In genomic region chrX:8013569-8014314, GRCm38 (mm10) we compare ENCODE assay signal across 24 mouse cellular contexts. TPM values are rescaled to one million over a fixed set of nuclear protein-coding genes. Genes with fewer than 3 reads are reported as not detected.
DNase-seq lines count a peak whose midpoint lies in the region; ATAC-seq and TF ChIP-seq lines count a peak whose summit lies in the region.
"Had no signal": no experiment of that assay in that cellular context is flagged by ENCODE, and none has a peak within 500 bp of the region (broad histone marks: within the 10 kb centered on the region; RNA-seq: fewer than 3 reads in every experiment).

No protein-coding gene starts in this region.

- H3K9ac ChIP-seq in forebrain, postnatal 0 days = no peak overlapping the region
- no peak overlapping the region for H3K9ac ChIP-seq in neural tube, embryonic 13.5 days
- H3K9ac ChIP-seq in midbrain, embryonic 13.5 days (replicated peaks) = no peak overlapping the region
- H3K9ac ChIP-seq: embryonic facial prominence, embryonic 12.5 days; heart, embryonic 12.5 days; kidney, embryonic 15.5 days; limb, embryonic 13.5 days had no signal

- no peaks in the 10 kb centered on the region for H3K36me3 ChIP-seq in forebrain, embryonic 10.5 days (replicated peaks)
- no peaks in the 10 kb centered on the region for H3K36me3 ChIP-seq in forebrain, postnatal 0 days (ENCODE audit: insufficient read depth)
- H3K36me3 ChIP-seq in neural tube, embryonic 13.5 days = no peaks in the 10 kb centered on the region
- H3K36me3 ChIP-seq in midbrain, embryonic 13.5 days = no peaks in the 10 kb centered on the region
- H3K36me3 ChIP-seq: embryonic facial prominence, embryonic 12.5 days; heart, embryonic 12.5 days; kidney, embryonic 15.5 days; limb, embryonic 13.5 days had no signal

- no peak overlapping the region for H3K4me2 ChIP-seq in forebrain, postnatal 0 days (ENCODE audit: low read depth)
- H3K4me2 ChIP-seq in neural tube, embryonic 13.5 days = no peak overlapping the region
- H3K4me2 ChIP-seq in midbrain, embryonic 13.5 days (replicated peaks) = no peak overlapping the region
- H3K4me2 ChIP-seq: embryonic facial prominence, embryonic 12.5 days; heart, embryonic 12.5 days; kidney, embryonic 15.5 days; limb, embryonic 13.5 days had no signal

- H3K4me3 ChIP-seq in forebrain, embryonic 10.5 days = no peak overlapping the region
- no peak overlapping the region for H3K4me3 ChIP-seq in forebrain, postnatal 0 days (ENCODE audit: low read depth, low read length)
- no peak overlapping the region for H3K4me3 ChIP-seq in neural tube, embryonic 13.5 days
- no peak overlapping the region for H3K4me3 ChIP-seq in midbrain, embryonic 13.5 days (replicated peaks)
- H3K4me3 ChIP-seq: embryonic facial prominence, embryonic 12.5 days; heart, embryonic 12.5 days; kidney, embryonic 15.5 days; limb, embryonic 13.5 days; myocyte had no signal

- 23% methylated on average over 8 of the region's 8 CpGs for WGBS in forebrain, embryonic 10.5 days
- WGBS in forebrain, postnatal 0 days = 30% methylated on average over 7 of the region's 8 CpGs
- 18% methylated on average over 7 of the region's 8 CpGs for WGBS in neural tube, embryonic 13.5 days
- WGBS in midbrain, embryonic 13.5 days = 23% methylated on average over 6 of the region's 8 CpGs

- H3K4me1 ChIP-seq in forebrain, embryonic 10.5 days = peaks cover 19% of the 10 kb centered on the region
- H3K4me1 ChIP-seq in forebrain, postnatal 0 days (ENCODE audit: insufficient read depth) = no peaks in the 10 kb centered on the region
- H3K4me1 ChIP-seq in neural tube, embryonic 13.5 days (replicated peaks) = no peaks in the 10 kb centered on the region; the same call in 1 of the 2 replicates
- no peaks in the 10 kb centered on the region for H3K4me1 ChIP-seq in midbrain, embryonic 13.5 days (replicated peaks)
- H3K4me1 ChIP-seq: embryonic facial prominence, embryonic 12.5 days; heart, embryonic 12.5 days; kidney, embryonic 15.5 days; limb, embryonic 13.5 days had no signal

- intact Hi-C loops in left cerebral cortex, postnatal 25 days (cut with DNase I) = no loop called here

- TF ChIP-seq CTCF in forebrain, postnatal 0 days (IDR thresholded peaks at IDR 0.05; ENCODE audit: low read depth) = no peak

- H3K27me3 ChIP-seq in forebrain, embryonic 10.5 days (ENCODE audit: poor library complexity, severe bottlenecking) = no peaks in the 10 kb centered on the region
- no peaks in the 10 kb centered on the region for H3K27me3 ChIP-seq in forebrain, postnatal 0 days (ENCODE audit: insufficient read depth, low read length)
- no peaks in the 10 kb centered on the region for H3K27me3 ChIP-seq in neural tube, embryonic 13.5 days
- H3K27me3 ChIP-seq in midbrain, embryonic 13.5 days = no peaks in the 10 kb centered on the region
- H3K27me3 ChIP-seq: CH12.LX; embryonic facial prominence, embryonic 12.5 days; heart, embryonic 12.5 days; kidney, embryonic 15.5 days; limb, embryonic 13.5 days had no signal

- H3K9me3 ChIP-seq in forebrain, embryonic 10.5 days = no peaks in the 10 kb centered on the region
- H3K9me3 ChIP-seq in forebrain, postnatal 0 days (ENCODE audit: low read length) = no peaks in the 10 kb centered on the region
- no peaks in the 10 kb centered on the region for H3K9me3 ChIP-seq in neural tube, embryonic 13.5 days
- H3K9me3 ChIP-seq in midbrain, embryonic 13.5 days = no peaks in the 10 kb centered on the region
- H3K9me3 ChIP-seq: embryonic facial prominence, embryonic 12.5 days; heart, embryonic 12.5 days; kidney, embryonic 15.5 days; limb, embryonic 13.5 days had no signal

- no peak; the same call in 1 of the 2 replicates for ATAC-seq in forebrain, postnatal 0 days
- peak; percentile 36; the same call in 1 of the 2 replicates for ATAC-seq in neural tube, embryonic 13.5 days (ENCODE audit: low read depth)
- ATAC-seq in midbrain, embryonic 13.5 days = peak; percentile 72
- ATAC-seq: intestine, embryonic 16.5 days had no signal

- peak overlapping the region; percentile 77 for H3K27ac ChIP-seq in forebrain, embryonic 10.5 days
- H3K27ac ChIP-seq in forebrain, postnatal 0 days (ENCODE audit: low read depth, low read length) = no peak overlapping the region
- H3K27ac ChIP-seq in neural tube, embryonic 13.5 days (replicated peaks) = no peak overlapping the region
- peak overlapping the region; percentile 53; the same call in 1 of the 2 replicates for H3K27ac ChIP-seq in midbrain, embryonic 13.5 days
- H3K27ac ChIP-seq: embryonic facial prominence, embryonic 12.5 days; kidney, embryonic 15.5 days; limb, embryonic 13.5 days had no signal

- DNase-seq in forebrain, embryonic 10.5 days (ENCODE audit: extremely low spot score, low spot score) = peak; percentile 47
- no peak for DNase-seq in forebrain, postnatal 0 days
- no peak for DNase-seq in neural tube, embryonic 10.5 days (ENCODE audit: extremely low spot score, low spot score)
- peak; percentile 54 for DNase-seq in embryo, embryonic 11 days
- no peak for DNase-seq in left cerebral cortex, postnatal 25 days (ENCODE audit: low spot score in 2 of 2)
- no peak for DNase-seq in ovary, postnatal 10 days (ENCODE audit: low spot score)
- DNase-seq: cerebellum, postnatal 10 days; heart, postnatal 36 days; lung, postnatal 10 days; right cerebral cortex, postnatal 25 days; thymus, postnatal 14 days had no signal

RNA-seq across cellular contexts. Expression of gene Glod5, which starts 4.5 kb away (rescaled TPM):
- not detected in 2 replicates for polyA plus RNA-seq in forebrain, embryonic 10.5 days (2016; fragmentation: Nextera tagmentation; extraction: Ambion mirVana)
- 0.43 and 0.77 TPM in 2 replicates for total RNA-seq in forebrain, postnatal 0 days (2014; rRNA removed)
- polyA plus RNA-seq in forebrain, postnatal 0 days (2015; fragmentation: Nextera tagmentation; extraction: Ambion mirVana) = 0.45 and 1.2 TPM in 2 replicates
- polyA plus RNA-seq in neural tube, embryonic 13.5 days (2015; fragmentation: Nextera tagmentation; extraction: Ambion mirVana) = not detected in 2 replicates
- 0.26 TPM in 1 of 2 replicates, not detected in the other for polyA plus RNA-seq in midbrain, embryonic 13.5 days (2015; fragmentation: Nextera tagmentation; extraction: Ambion mirVana)
- total RNA-seq in left cerebral cortex, postnatal 25 days (2021) = not detected
- total RNA-seq: CH12.LX; granulocyte monocyte progenitor cell, adult 5-6 weeks; heart, postnatal 36 days; layer of hippocampus, adult 8-10 months; megakaryocyte, adult 5-6 weeks had no signal
- polyA plus RNA-seq: embryonic facial prominence, embryonic 12.5 days; heart, embryonic 12.5 days; kidney, embryonic 15.5 days; limb, embryonic 13.5 days; myocyte had no signal

RNA-seq across cellular contexts. Expression of gene Gata1, which starts 35.9 kb away (rescaled TPM):
- 6.6 and 8.0 TPM in 2 replicates for polyA plus RNA-seq in forebrain, embryonic 10.5 days (2016; fragmentation: Nextera tagmentation; extraction: Ambion mirVana)
- 0.15 TPM in 1 of 2 replicates, not detected in the other for total RNA-seq in forebrain, postnatal 0 days (2014; rRNA removed)
- not detected in 2 replicates for polyA plus RNA-seq in forebrain, postnatal 0 days (2015; fragmentation: Nextera tagmentation; extraction: Ambion mirVana)
- polyA plus RNA-seq in neural tube, embryonic 13.5 days (2015; fragmentation: Nextera tagmentation; extraction: Ambion mirVana) = 0.56 and 0.73 TPM in 2 replicates
- 0.24 and 0.31 TPM in 2 replicates for polyA plus RNA-seq in midbrain, embryonic 13.5 days (2015; fragmentation: Nextera tagmentation; extraction: Ambion mirVana)
- not detected for total RNA-seq in left cerebral cortex, postnatal 25 days (2021)
- total RNA-seq: layer of hippocampus, adult 8-10 months; left cerebral cortex, adult 18-20 months had no signal
- polyA plus RNA-seq: myocyte had no signal

Comparison
In these comparisons a context has a peak if more than half of its experiments do, and no peak if none do; other contexts are left out.
1. DNase-seq: peak in forebrain, embryonic 10.5 days (single experiment) and embryo, embryonic 11 days (single experiment); none in forebrain, postnatal 0 days (single experiment), neural tube, embryonic 10.5 days (single experiment), left cerebral cortex, postnatal 25 days (0 of 2) and ovary, postnatal 10 days (single experiment).
2. H3K27ac ChIP-seq: peak in forebrain, embryonic 10.5 days (single experiment) and midbrain, embryonic 13.5 days (single experiment); none in forebrain, postnatal 0 days (single experiment) and neural tube, embryonic 13.5 days (single experiment).